Mouse (Mus musculus): ENCODE data around the gene Aqp11.
A peak's percentile ranks its signal among the peaks of the same experiment; 100 is the strongest.

The Aqp11 gene

GRCm38 (mm10) chr7:97747787-97748497 lies 9.9 kb upstream of the Aqp11 start:
- DNase-seq (ENCODE audit: low read depth, low spot score), result no peak

GRCm38 (mm10) chr7:97747176-97747707 lies 9.2 kb upstream of the Aqp11 start:
- no peak for DNase-seq (ENCODE audit: low read depth, low spot score)

- peak; percentile 42 for DNase-seq (ENCODE audit: low read depth, low spot score)
These were observed 7.2 kb upstream of the Aqp11 start for GRCm38 (mm10) chr7:97745299-97745698.

GRCm38 (mm10) chr7:97741756-97742291 lies 3.7 kb upstream of the Aqp11 start:
- DNase-seq (ENCODE audit: low read depth, low spot score), result no peak

- no peak for DNase-seq (ENCODE audit: low read depth, low spot score)
These were observed 2.9 kb upstream of the Aqp11 start for GRCm38 (mm10) chr7:97740948-97741347.

GRCm38 (mm10) chr7:97737256-97737637 lies 842 bp downstream of the Aqp11 start:
- DNase-seq (ENCODE audit: low read depth, low spot score), result no peak

GRCm38 (mm10) chr7:97735886-97736420 lies 2.1 kb downstream of the Aqp11 start:
- DNase-seq (ENCODE audit: low read depth, low spot score), result no peak

GRCm38 (mm10) chr7:97735021-97735420 lies 3.1 kb downstream of the Aqp11 start:
- no peak for DNase-seq (ENCODE audit: low read depth, low spot score)

- DNase-seq (ENCODE audit: low read depth, low spot score), result no peak
These were observed 4.5 kb downstream of the Aqp11 start for GRCm38 (mm10) chr7:97733606-97734005.

GRCm38 (mm10) chr7:97730427-97730826 lies 7.7 kb downstream of the Aqp11 start:
- DNase-seq (ENCODE audit: low read depth, low spot score), result no peak

GRCm38 (mm10) chr7:97728666-97729614 lies 9.1 kb downstream of the Aqp11 start:
- no peak for DNase-seq (ENCODE audit: low read depth, low spot score)

GRCm38 (mm10) chr7:97726778-97727177 lies 11.3 kb downstream of the Aqp11 start:
- no peak for DNase-seq (ENCODE audit: low read depth, low spot score)

GRCm38 (mm10) chr7:97726080-97726479 lies 12.0 kb downstream of the Aqp11 start:
- DNase-seq (ENCODE audit: low read depth, low spot score), result no peak

- DNase-seq (ENCODE audit: low read depth, low spot score), result no peak
These were observed 12.7 kb downstream of the Aqp11 start for GRCm38 (mm10) chr7:97725401-97725800.

GRCm38 (mm10) chr7:97723646-97724538 lies 14.2 kb downstream of the Aqp11 start:
- DNase-seq (ENCODE audit: low read depth, low spot score), result no peak

- no peak for DNase-seq (ENCODE audit: low read depth, low spot score)
These were observed 15.7 kb downstream of the Aqp11 start for GRCm38 (mm10) chr7:97722278-97722918.

GRCm38 (mm10) chr7:97720109-97720508 lies 18.0 kb downstream of the Aqp11 start:
- DNase-seq (ENCODE audit: low read depth, low spot score), result no peak

- DNase-seq (ENCODE audit: low read depth, low spot score), result no peak
These were observed 19.0 kb downstream of the Aqp11 start for GRCm38 (mm10) chr7:97719078-97719477.

GRCm38 (mm10) chr7:97717326-97717725 lies 20.8 kb downstream of the Aqp11 start:
- no peak for DNase-seq (ENCODE audit: low read depth, low spot score)

GRCm38 (mm10) chr7:97714651-97715050 lies 23.4 kb downstream of the Aqp11 start:
- no peak for DNase-seq (ENCODE audit: low read depth, low spot score)

Data from retina, adult 2 months (tissue).